Comparison of ENCODE assay signal across 24 mouse cellular contexts in genomic region chr6:8765801-8766200, GRCm38 (mm10).
"Had no signal": no experiment of that assay in that cellular context is flagged by ENCODE, and none has a peak within 500 bp of the region (broad histone marks: within the 10 kb centered on the region; RNA-seq: fewer than 3 reads in every experiment).

No protein-coding gene starts in this region.

- H3K27ac ChIP-seq: heart, adult 2 months; heart, embryonic 13.5 days; heart, embryonic 15.5 days; hindbrain, embryonic 13.5 days; hindbrain, embryonic 15.5 days; hindbrain, postnatal 0 days; kidney, embryonic 15.5 days; kidney, postnatal 0 days; limb, embryonic 13.5 days; limb, embryonic 15.5 days; liver, embryonic 12.5 days; liver, embryonic 14.5 days had no signal

- H3K4me3 ChIP-seq: heart, adult 2 months; heart, embryonic 13.5 days; heart, embryonic 15.5 days; hindbrain, embryonic 13.5 days; hindbrain, embryonic 15.5 days; kidney, embryonic 15.5 days; limb, embryonic 13.5 days; limb, embryonic 15.5 days; liver, embryonic 12.5 days had no signal

- ATAC-seq: forebrain, postnatal 0 days; hindbrain, postnatal 0 days; intestine, embryonic 16.5 days; liver, embryonic 12.5 days had no signal

- DNase-seq: forebrain, postnatal 0 days; gastrocnemius, postnatal 14 days; gastrocnemius, postnatal 36 days; heart, adult 2 months; heart, postnatal 14 days; heart, postnatal 36 days; kidney, adult 11 months; kidney, adult 2 months; kidney, adult 9 months; kidney, postnatal 14 days; kidney, postnatal 36 days; left cerebral cortex, postnatal 4 days had no signal
